Mouse (Mus musculus) lung, postnatal 0 days (tissue): ENCODE data around the gene Psmd11.

Experiments used
- CTCF ChIP-seq: IDR thresholded peaks from 2 replicates; pipeline ENCODE4 v1.5.1; 2016; ENCODE audit warnings: antibody characterized with exemption, mild to moderate bottlenecking
- EP300 ChIP-seq: IDR thresholded peaks from 2 replicates; pipeline ENCODE4 v1.6.1; 2016; ENCODE audit warnings: antibody characterized with exemption, mild to moderate bottlenecking, control low read depth

GRCm38 (mm10) chr11:80515895-80516294, 87.5 kb downstream of the Psmd11 start:
- TF ChIP-seq EP300: no peak
- no peak for TF ChIP-seq CTCF
